Mouse (Mus musculus) cortical plate, adult 2 months (tissue): ENCODE results near the gene Slc22a17.

Experiments used
- CTCF ChIP-seq: fragments of 200-500 bp; IDR thresholded peaks from 2 replicates; pipeline ENCODE4 v1.5.1; 2011; ENCODE audit warnings: mild to moderate bottlenecking, control low read depth, low read length; ENCODE audit not compliant: insufficient read depth; ENCODE audit errors: extremely low read depth
- POLR2A ChIP-seq: fragments of 200-500 bp; IDR thresholded peaks from 2 replicates; pipeline ENCODE4 v1.6.1; 2011; ENCODE audit warnings: mild to moderate bottlenecking, low read length, control low read depth; ENCODE audit not compliant: insufficient read depth; ENCODE audit errors: extremely low read depth

DNA sequence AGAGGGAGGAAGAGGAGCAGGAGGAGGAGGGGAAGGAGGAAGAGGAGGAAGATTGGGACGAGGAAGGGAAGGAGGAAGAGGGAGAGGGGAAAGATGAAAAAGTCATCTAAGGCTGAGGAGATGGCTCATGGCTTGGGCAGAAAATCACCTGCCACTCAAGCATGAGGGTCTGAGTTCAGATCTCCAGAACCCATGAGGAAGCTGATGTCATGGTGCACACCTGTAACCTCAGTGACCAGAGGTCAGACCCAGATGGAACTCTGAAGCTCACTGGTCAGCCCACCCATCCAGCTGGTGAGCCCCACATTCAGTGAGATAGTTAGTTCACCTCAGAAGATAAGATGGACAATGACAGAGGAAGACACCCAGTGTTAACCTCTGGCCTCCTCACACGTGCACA is 32.0 kb upstream of the Slc22a17 start:
- TF ChIP-seq POLR2A (no peak), CTCF (no peak)
